Mouse (Mus musculus): Measurements from ENCODE around the gene Lrch3.
A peak's percentile ranks its signal among the peaks of the same experiment; 100 is the strongest.
"Not testable (repeated sequence)": the region's sequence is repeated elsewhere in the genome, so short reads cannot be mapped to it uniquely, and the experiment has no call there.

The Lrch3 gene

GRCm38 (mm10) chr16:32915292-32916068 lies 1.6 kb downstream of the Lrch3 start:
- DNase-seq: no peak

- DNase-seq: not testable (repeated sequence)
These were observed 12.7 kb downstream of the Lrch3 start for GRCm38 (mm10) chr16:32926629-32927028.

GRCm38 (mm10) chr16:32927044-32927443 lies 13.1 kb downstream of the Lrch3 start:
- no peak for DNase-seq

- no peak for DNase-seq
These were observed 16.0 kb downstream of the Lrch3 start for GRCm38 (mm10) chr16:32929918-32930317.

GRCm38 (mm10) chr16:32934470-32934869 lies 20.6 kb downstream of the Lrch3 start:
- no peak for DNase-seq

- DNase-seq: no peak
These were observed 21.2 kb downstream of the Lrch3 start for GRCm38 (mm10) chr16:32935088-32935487.

- DNase-seq: no peak
These were observed 23.5 kb downstream of the Lrch3 start for GRCm38 (mm10) chr16:32937358-32937757.

- DNase-seq: not testable (repeated sequence)
These were observed 25.4 kb downstream of the Lrch3 start for GRCm38 (mm10) chr16:32939301-32939700.

GRCm38 (mm10) chr16:32939716-32940115 lies 25.8 kb downstream of the Lrch3 start:
- not testable (repeated sequence) for DNase-seq

- DNase-seq: not testable (repeated sequence)
These were observed 27.3 kb downstream of the Lrch3 start for GRCm38 (mm10) chr16:32941226-32941625.

GRCm38 (mm10) chr16:32942694-32943093 lies 28.8 kb downstream of the Lrch3 start:
- no peak for DNase-seq

GRCm38 (mm10) chr16:32945379-32945778 lies 31.5 kb downstream of the Lrch3 start:
- DNase-seq: no peak

- no peak for DNase-seq
These were observed 34.1 kb downstream of the Lrch3 start for GRCm38 (mm10) chr16:32948016-32948415.

GRCm38 (mm10) chr16:32948656-32949055 lies 34.8 kb downstream of the Lrch3 start:
- no peak for DNase-seq

- DNase-seq: no peak
These were observed 35.4 kb downstream of the Lrch3 start for GRCm38 (mm10) chr16:32949281-32949680.

GRCm38 (mm10) chr16:32951074-32951473 lies 37.2 kb downstream of the Lrch3 start:
- peak in 1 of 2 experiments; percentile 21 for DNase-seq

GRCm38 (mm10) chr16:32953806-32954205 lies 39.9 kb downstream of the Lrch3 start:
- DNase-seq: no peak

- DNase-seq: no peak
These were observed 40.4 kb downstream of the Lrch3 start for GRCm38 (mm10) chr16:32954304-32954703.

GRCm38 (mm10) chr16:32956889-32957288 lies 43.0 kb downstream of the Lrch3 start:
- DNase-seq: no peak

- DNase-seq: peak; percentile 24 to 55
These were observed 58.6 kb downstream of the Lrch3 start for GRCm38 (mm10) chr16:32972535-32972934.

- DNase-seq: no peak
These were observed 59.1 kb downstream of the Lrch3 start for GRCm38 (mm10) chr16:32973047-32973446.

- no peak for DNase-seq
These were observed 66.3 kb downstream of the Lrch3 start for GRCm38 (mm10) chr16:32980227-32980626.

- no peak for DNase-seq
These were observed 67.5 kb downstream of the Lrch3 start for GRCm38 (mm10) chr16:32981405-32981804.

- no peak for DNase-seq
These were observed 70.7 kb downstream of the Lrch3 start for GRCm38 (mm10) chr16:32984631-32985030.

GRCm38 (mm10) chr16:32992158-32992557 lies 78.3 kb downstream of the Lrch3 start:
- DNase-seq: no peak
